Mouse (Mus musculus) induced T-regulatory cell, adult 2 months (primary cell): ENCODE measurements at regions not wholly inside any gene's neighbourhood (a gene's known extent, or its start where the extent isn't known, plus 50 kb on each side); places are given as distances from the start of the nearest gene placed in this dataset.

Experiments used
- DNase-seq: peaks from one replicate; pipeline ENCODE4 v3.0.0-alpha.2; 2012; ENCODE audit warnings: low read depth

GRCm38 (mm10) chr10:92225818-92226217, 496.4 kb downstream of the Nedd1 start:
- no peak for DNase-seq

GRCm38 (mm10) chr10:92225071-92225470, 497.1 kb downstream of the Nedd1 start:
- DNase-seq = no peak

GRCm38 (mm10) chr10:92219310-92219709, 502.9 kb downstream of the Nedd1 start:
- DNase-seq = no peak

GRCm38 (mm10) chr10:92170856-92171255, 551.4 kb downstream of the Nedd1 start:
- no peak for DNase-seq

- DNase-seq = no peak
Measured at GRCm38 (mm10) chr10:92166057-92166456, 556.2 kb downstream of the Nedd1 start.

- no peak for DNase-seq
Measured at GRCm38 (mm10) chr10:92164991-92165390, 557.2 kb downstream of the Nedd1 start.

- no peak for DNase-seq
Measured at GRCm38 (mm10) chr10:92164648-92164960, 557.6 kb downstream of the Nedd1 start.

- DNase-seq = no peak
Measured at GRCm38 (mm10) chr10:92163851-92164647, 558.2 kb downstream of the Nedd1 start.

- DNase-seq = no peak
Measured at GRCm38 (mm10) chr10:92163071-92163504, 559.1 kb downstream of the Nedd1 start.

GRCm38 (mm10) chr10:92162473-92163011, 559.7 kb downstream of the Nedd1 start:
- DNase-seq = no peak

- DNase-seq = no peak
Measured at GRCm38 (mm10) chr10:92161501-92161900, 560.7 kb downstream of the Nedd1 start.

- DNase-seq = no peak
Measured at GRCm38 (mm10) chr10:92146263-92146662, 576.0 kb downstream of the Nedd1 start.

- DNase-seq = no peak
Measured at GRCm38 (mm10) chr10:92135521-92135920, 586.7 kb downstream of the Nedd1 start.

GRCm38 (mm10) chr10:92112790-92113189, 609.4 kb downstream of the Nedd1 start:
- no peak for DNase-seq

GRCm38 (mm10) chr10:92106331-92106730, 615.9 kb downstream of the Nedd1 start:
- no peak for DNase-seq

GRCm38 (mm10) chr10:92103887-92104286, 618.3 kb downstream of the Nedd1 start:
- DNase-seq = no peak

GRCm38 (mm10) chr10:92102755-92103154, 619.5 kb downstream of the Nedd1 start:
- no peak for DNase-seq

GRCm38 (mm10) chr10:92097562-92097961, 624.7 kb downstream of the Nedd1 start:
- no peak for DNase-seq

- DNase-seq = no peak
Measured at GRCm38 (mm10) chr10:92097081-92097480, 625.1 kb downstream of the Nedd1 start.

- DNase-seq = no peak
Measured at GRCm38 (mm10) chr10:92091480-92092395, 630.5 kb downstream of the Nedd1 start.

- no peak for DNase-seq
Measured at GRCm38 (mm10) chr10:92082111-92082510, 640.1 kb downstream of the Nedd1 start.

- no peak for DNase-seq
Measured at GRCm38 (mm10) chr10:92081199-92081598, 641.0 kb downstream of the Nedd1 start.

- no peak for DNase-seq
Measured at GRCm38 (mm10) chr10:92079421-92079820, 642.8 kb downstream of the Nedd1 start.
